Mouse (Mus musculus) embryo, embryonic 10 days (tissue): ENCODE measurements around the gene Agbl5.

ENCODE experiments used
- DNase-seq: peaks from one replicate; pipeline ENCODE4 v3.0.0-alpha.2; 2015; ENCODE audit warnings: low spot score

The Agbl5 gene

GRCm38 (mm10) chr5:30952551-30952950 is 64.1 kb downstream of the Agbl5 start:
- no peak for DNase-seq

DNA sequence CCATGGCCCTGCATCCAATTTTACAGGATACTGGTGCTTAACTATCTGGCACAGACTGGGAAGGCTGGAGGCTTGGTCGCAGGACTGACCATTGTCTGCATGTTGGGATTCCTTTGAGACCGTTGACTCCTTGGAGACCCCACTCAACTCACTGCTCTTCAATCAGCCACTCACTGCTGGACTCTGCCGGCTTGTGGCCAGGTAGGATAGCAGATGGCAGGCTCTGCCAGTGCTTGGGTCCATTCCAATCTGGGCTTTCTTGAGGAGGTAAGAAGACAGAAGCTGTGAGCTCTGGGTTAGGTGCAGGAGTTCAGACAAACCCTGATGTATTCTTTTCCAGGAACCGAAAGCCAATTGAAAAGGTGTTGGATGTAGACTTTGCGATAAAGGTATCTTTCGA is 65.6 kb downstream of the Agbl5 start:
- DNase-seq: no peak

DNA sequence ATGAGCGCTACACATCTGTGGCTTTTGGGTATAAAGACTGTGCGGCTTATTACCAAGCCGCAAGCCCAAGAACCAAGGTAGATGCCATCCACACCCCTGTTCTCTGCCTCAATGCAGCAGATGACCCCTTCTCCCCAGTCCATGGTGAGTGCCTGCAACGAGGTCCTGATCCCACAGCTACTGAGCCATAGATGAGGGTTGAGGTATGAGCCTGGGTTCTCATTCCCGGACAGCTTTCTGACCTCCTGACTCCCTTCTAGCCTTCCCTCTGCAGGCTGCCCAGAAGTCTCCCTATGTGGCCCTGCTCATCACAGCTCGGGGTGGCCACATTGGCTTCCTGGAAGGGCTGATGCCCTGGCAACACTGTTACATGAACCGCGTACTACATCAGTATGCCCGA is 66.1 kb downstream of the Agbl5 start:
- DNase-seq: no peak

- no peak for DNase-seq
Observed at GRCm38 (mm10) chr5:30955751-30956150, 67.3 kb downstream of the Agbl5 start.
